Mouse (Mus musculus): ENCODE measurements around the gene Asphd1. TPM values are rescaled to one million over a fixed set of nuclear protein-coding genes. Genes with fewer than 3 reads are reported as not detected.

Gene Asphd1
- polyA plus RNA-seq, 1 experiment from 2014 or later = not detected

- Histone ChIP-seq H3K9me3 (replicated peaks) (no peaks in the 10 kb centered on the region), H3K4me3 (replicated peaks) (peak within 1 kb of the TSS; percentile 92), H3K4me2 (peak within 1 kb of the TSS; percentile 74), H3K4me1 (replicated peaks) (peaks cover 40% of the 10 kb centered on the region), H3K9ac (peak within 1 kb of the TSS; percentile 95), H3K36me3 (replicated peaks) (peaks cover 30% of the 10 kb centered on the region), H3K27me3 (no peaks in the 10 kb centered on the region), H3K27ac (replicated peaks) (peak within 1 kb of the TSS; percentile 94)
- WGBS (ENCODE audit: insufficient replicate concordance) = under 1% methylated on average over 55 of the region's 55 CpGs
- peak; percentile 94 for ATAC-seq (ENCODE audit: insufficient read depth)
Observed at GRCm38 (mm10) chr7:126975950-126976866, 26.8 kb upstream of the Asphd1 start, which contains the start of gene Cdiptos. TSS of gene Cdiptos (minus strand) at chr7:126976098.

GRCm38 (mm10) chr7:126975893-126975949 lies 26.3 kb upstream of the Asphd1 start, which contains the start of gene Cdipt:
TSS of gene Cdipt (plus strand) at chr7:126975914.
- Histone ChIP-seq H3K27me3 (no peaks in the 10 kb centered on the region), H3K4me2 (peak within 1 kb of the TSS; percentile 74), H3K9ac (peak within 1 kb of the TSS; percentile 95), H3K27ac (replicated peaks) (peak within 1 kb of the TSS; percentile 94), H3K4me1 (replicated peaks) (peaks cover 40% of the 10 kb centered on the region), H3K9me3 (replicated peaks) (no peaks in the 10 kb centered on the region), H3K4me3 (replicated peaks) (peak within 1 kb of the TSS; percentile 92), H3K36me3 (replicated peaks) (peaks cover 30% of the 10 kb centered on the region)
- WGBS (ENCODE audit: insufficient replicate concordance) = 4% methylated on average over 1 of the region's 1 CpGs
- no peak for ATAC-seq (ENCODE audit: insufficient read depth)

GRCm38 (mm10) chr7:126975493-126975892 lies 26.1 kb upstream of the Asphd1 start:
- Histone ChIP-seq H3K27ac (replicated peaks) (0 out of 2 replicates have a peak overlapping the region, but pooled peaks have one; percentile 94), H3K36me3 (replicated peaks) (peaks cover 28% of the 10 kb centered on the region), H3K9me3 (replicated peaks) (no peaks in the 10 kb centered on the region), H3K9ac (no peak overlapping the region), H3K4me1 (replicated peaks) (peaks cover 40% of the 10 kb centered on the region), H3K4me3 (replicated peaks) (peak overlapping the region; percentile 92), H3K27me3 (no peaks in the 10 kb centered on the region), H3K4me2 (peak overlapping the region; percentile 74)
- ATAC-seq (ENCODE audit: insufficient read depth) = no peak
- 5% methylated on average over 8 of the region's 8 CpGs for WGBS (ENCODE audit: insufficient replicate concordance)

GRCm38 (mm10) chr7:126967361-126967760 lies 18.0 kb upstream of the Asphd1 start:
- no peaks in the 10 kb centered on the region for H3K4me1 ChIP-seq (replicated peaks)
- no peak overlapping the region for H3K9ac ChIP-seq
- 67% methylated on average over 6 of the region's 6 CpGs for WGBS (ENCODE audit: insufficient replicate concordance)
- H3K9me3 ChIP-seq (replicated peaks) = no peaks in the 10 kb centered on the region
- no peak overlapping the region for H3K27ac ChIP-seq (replicated peaks)
- no peak overlapping the region for H3K4me2 ChIP-seq
- no peaks in the 10 kb centered on the region for H3K36me3 ChIP-seq (replicated peaks)
- H3K4me3 ChIP-seq (replicated peaks) = no peak overlapping the region
- ATAC-seq (ENCODE audit: insufficient read depth) = no peak
- peaks cover 19% of the 10 kb centered on the region for H3K27me3 ChIP-seq

- no peaks in the 10 kb centered on the region for H3K36me3 ChIP-seq (replicated peaks)
- H3K9ac ChIP-seq = no peak overlapping the region
- no peak for ATAC-seq (ENCODE audit: insufficient read depth)
- peaks cover 24% of the 10 kb centered on the region for H3K27me3 ChIP-seq
- H3K27ac ChIP-seq (replicated peaks) = no peak overlapping the region
- WGBS (ENCODE audit: insufficient replicate concordance) = 42% methylated on average over 3 of the region's 3 CpGs
- no peaks in the 10 kb centered on the region for H3K9me3 ChIP-seq (replicated peaks)
- no peak overlapping the region for H3K4me2 ChIP-seq
- H3K4me3 ChIP-seq (replicated peaks) = no peak overlapping the region
- no peaks in the 10 kb centered on the region for H3K4me1 ChIP-seq (replicated peaks)
Observed at GRCm38 (mm10) chr7:126965568-126965967, 16.2 kb upstream of the Asphd1 start.

GRCm38 (mm10) chr7:126963548-126964286 lies 14.3 kb upstream of the Asphd1 start:
- Histone ChIP-seq H3K4me3 (replicated peaks) (no peak overlapping the region), H3K9ac (no peak overlapping the region), H3K9me3 (replicated peaks) (no peaks in the 10 kb centered on the region), H3K4me1 (replicated peaks) (no peaks in the 10 kb centered on the region), H3K27ac (replicated peaks) (no peak overlapping the region), H3K36me3 (replicated peaks) (no peaks in the 10 kb centered on the region), H3K4me2 (no peak overlapping the region), H3K27me3 (peaks cover 24% of the 10 kb centered on the region)
- ATAC-seq (ENCODE audit: insufficient read depth) = no peak
- 28% methylated on average over 19 of the region's 19 CpGs for whole genome bisulfite sequencing (ENCODE audit: insufficient replicate concordance)

- Histone ChIP-seq H3K4me2 (no peak overlapping the region), H3K27me3 (peaks cover 24% of the 10 kb centered on the region), H3K4me1 (replicated peaks) (no peaks in the 10 kb centered on the region), H3K27ac (replicated peaks) (no peak overlapping the region), H3K36me3 (replicated peaks) (no peaks in the 10 kb centered on the region), H3K9ac (no peak overlapping the region), H3K9me3 (replicated peaks) (no peaks in the 10 kb centered on the region), H3K4me3 (replicated peaks) (no peak overlapping the region)
- ATAC-seq (ENCODE audit: insufficient read depth) = no peak
- WGBS (ENCODE audit: insufficient replicate concordance) = 62% methylated on average over 4 of the region's 4 CpGs
Observed at GRCm38 (mm10) chr7:126961965-126962364, 12.6 kb upstream of the Asphd1 start.

- Histone ChIP-seq H3K4me3 (replicated peaks) (no peak overlapping the region), H3K9ac (no peak overlapping the region), H3K27me3 (peaks cover 24% of the 10 kb centered on the region), H3K36me3 (replicated peaks) (no peaks in the 10 kb centered on the region), H3K9me3 (replicated peaks) (no peaks in the 10 kb centered on the region), H3K27ac (replicated peaks) (no peak overlapping the region), H3K4me2 (no peak overlapping the region), H3K4me1 (replicated peaks) (no peaks in the 10 kb centered on the region)
- WGBS (ENCODE audit: insufficient replicate concordance) = 67% methylated on average over 5 of the region's 5 CpGs
- no peak for ATAC-seq (ENCODE audit: insufficient read depth)
Observed at GRCm38 (mm10) chr7:126961095-126961494, 11.7 kb upstream of the Asphd1 start.

GRCm38 (mm10) chr7:126959780-126960179 lies 10.4 kb upstream of the Asphd1 start:
- 33% methylated on average over 9 of the region's 9 CpGs for WGBS (ENCODE audit: insufficient replicate concordance)
- no peaks in the 10 kb centered on the region for H3K36me3 ChIP-seq (replicated peaks)
- no peak overlapping the region for H3K4me3 ChIP-seq (replicated peaks)
- H3K4me1 ChIP-seq (replicated peaks) = no peaks in the 10 kb centered on the region
- no peaks in the 10 kb centered on the region for H3K9me3 ChIP-seq (replicated peaks)
- H3K4me2 ChIP-seq = no peak overlapping the region
- no peak for ATAC-seq (ENCODE audit: insufficient read depth)
- peaks cover 24% of the 10 kb centered on the region for H3K27me3 ChIP-seq
- H3K9ac ChIP-seq = no peak overlapping the region
- no peak overlapping the region for H3K27ac ChIP-seq (replicated peaks)

GRCm38 (mm10) chr7:126955125-126955524 lies 5.7 kb upstream of the Asphd1 start:
- ATAC-seq (ENCODE audit: insufficient read depth) = no peak
- H3K4me2 ChIP-seq = no peak overlapping the region
- peaks cover 10% of the 10 kb centered on the region for H3K4me1 ChIP-seq (replicated peaks)
- H3K27me3 ChIP-seq = peaks cover 38% of the 10 kb centered on the region
- no peaks in the 10 kb centered on the region for H3K36me3 ChIP-seq (replicated peaks)
- H3K4me3 ChIP-seq (replicated peaks) = no peak overlapping the region
- no peak overlapping the region for H3K27ac ChIP-seq (replicated peaks)
- 31% methylated on average over 3 of the region's 3 CpGs for WGBS (ENCODE audit: insufficient replicate concordance)
- H3K9me3 ChIP-seq (replicated peaks) = no peaks in the 10 kb centered on the region
- H3K9ac ChIP-seq = no peak overlapping the region

GRCm38 (mm10) chr7:126952646-126953045 lies 3.3 kb upstream of the Asphd1 start:
- H3K4me1 ChIP-seq (replicated peaks) = peaks cover 20% of the 10 kb centered on the region
- no peak overlapping the region for H3K27ac ChIP-seq (replicated peaks)
- H3K9ac ChIP-seq = no peak overlapping the region
- H3K4me3 ChIP-seq (replicated peaks) = no peak overlapping the region
- no peak for ATAC-seq (ENCODE audit: insufficient read depth)
- 1% methylated on average over 8 of the region's 8 CpGs for WGBS (ENCODE audit: insufficient replicate concordance)
- no peak overlapping the region for H3K4me2 ChIP-seq
- no peaks in the 10 kb centered on the region for H3K9me3 ChIP-seq (replicated peaks)
- peaks cover 55% of the 10 kb centered on the region for H3K27me3 ChIP-seq
- H3K36me3 ChIP-seq (replicated peaks) = no peaks in the 10 kb centered on the region
